Mouse (Mus musculus): ENCODE measurements around the gene Mul1. TPM values are rescaled to one million over a fixed set of nuclear protein-coding genes. Genes with fewer than 3 reads are reported as not detected.

Mul1 gene
- 15.6 and 15.8 TPM in 2 replicates for polyA plus RNA-seq (2016; fragmentation: Nextera tagmentation; extraction: Ambion mirVana)

DNA sequence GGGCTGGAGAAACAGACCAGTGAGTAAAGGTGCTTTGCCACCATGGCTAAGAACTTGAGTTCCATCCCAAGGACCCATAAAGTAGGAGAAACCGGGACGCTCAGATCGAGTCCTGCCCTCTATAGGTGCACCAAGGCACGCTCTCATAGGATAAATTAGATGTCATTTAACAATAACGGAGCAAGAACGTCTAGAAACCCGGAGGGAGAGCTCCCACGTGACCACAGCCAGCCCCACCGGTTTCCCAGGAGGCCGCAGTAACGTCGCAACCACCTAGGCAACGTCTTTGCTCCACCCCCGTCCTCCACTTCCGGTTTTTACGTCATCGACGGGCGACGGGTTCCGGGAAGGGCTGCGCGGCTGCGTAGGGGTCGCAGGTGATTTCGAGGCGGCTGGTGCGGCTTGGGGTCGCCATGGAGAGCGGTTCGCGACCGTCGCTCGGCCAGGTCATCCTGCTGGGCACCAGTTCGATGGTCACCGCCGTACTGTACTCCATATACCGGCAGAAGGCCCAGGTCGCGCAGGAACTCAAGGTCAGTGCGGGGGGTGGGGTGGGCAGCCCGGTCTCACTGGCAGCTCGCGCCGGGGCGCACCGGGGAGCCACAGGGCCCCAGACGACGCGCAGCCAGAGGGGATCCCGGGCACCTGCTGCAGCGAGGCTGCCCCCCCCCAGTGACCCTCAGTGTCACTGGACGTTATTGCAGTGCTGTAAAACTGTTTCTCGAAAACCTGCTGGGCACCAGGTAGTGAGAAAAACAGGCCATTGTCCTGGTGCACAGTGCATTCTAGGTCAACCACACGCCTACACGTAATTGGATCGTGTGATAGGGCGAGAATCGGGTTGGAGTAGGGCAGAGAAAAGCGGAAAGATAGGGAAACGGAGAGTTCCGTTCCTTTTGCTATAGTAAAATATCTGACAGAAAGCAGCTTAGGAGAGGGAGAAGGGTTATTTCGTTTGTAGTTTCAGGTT, at the start of gene Mul1:
Mul1 (plus strand) TSS at position 325 of the 970 bp plus-strand sequence.
- Histone ChIP-seq H3K4me2 (replicated peaks) (peak within 1 kb of the TSS; percentile 79), H3K27me3 (replicated peaks) (no peaks in the 10 kb centered on the region), H3K27ac (no peak within 1 kb of the TSS), H3K9me3 (no peaks in the 10 kb centered on the region), H3K4me1 (peaks cover 10% of the 10 kb centered on the region), H3K9ac (peak within 1 kb of the TSS; percentile 72), H3K36me3 (peaks cover 32% of the 10 kb centered on the region), H3K4me3 (peak within 1 kb of the TSS; percentile 84)
- under 1% methylated on average over 64 of the region's 64 CpGs for WGBS
- peak; percentile 86 for ATAC-seq (ENCODE audit: low FRiP score, low read depth)

DNA sequence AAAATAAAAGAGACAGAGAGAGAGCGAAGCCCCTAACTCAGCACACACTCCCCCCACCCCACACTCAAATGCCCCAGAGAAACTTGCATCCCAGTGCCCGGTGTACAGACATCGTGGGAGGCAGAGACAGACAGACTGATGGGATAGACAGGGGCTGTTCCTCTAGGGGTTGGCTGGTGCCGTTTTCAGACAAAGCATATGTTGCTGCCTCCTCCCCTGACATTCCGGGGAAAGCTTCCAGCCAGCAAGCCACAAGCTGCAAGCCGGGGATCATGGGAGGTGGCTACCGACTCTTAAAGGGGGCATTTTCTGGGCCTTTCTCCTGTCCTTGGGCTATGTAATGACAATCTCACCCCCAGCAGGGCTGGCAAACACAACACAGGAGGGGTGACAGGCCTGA, 40.8 kb upstream of the Mul1 start:
- no peak overlapping the region for H3K4me3 ChIP-seq
- H3K9me3 ChIP-seq, result 0 out of 2 replicates have a peak, but pooled peaks cover 3% of the 10 kb centered on the region
- WGBS, result 66% methylated on average over 7 of the region's 7 CpGs
- H3K4me1 ChIP-seq, result peaks cover 13% of the 10 kb centered on the region
- H3K9ac ChIP-seq, result no peak overlapping the region
- H3K36me3 ChIP-seq, result no peaks in the 10 kb centered on the region
- H3K27ac ChIP-seq, result no peak overlapping the region
- ATAC-seq (ENCODE audit: low FRiP score, low read depth), result no peak
- H3K4me2 ChIP-seq (replicated peaks), result no peak overlapping the region
- H3K27me3 ChIP-seq (replicated peaks), result peaks cover 66% of the 10 kb centered on the region

DNA sequence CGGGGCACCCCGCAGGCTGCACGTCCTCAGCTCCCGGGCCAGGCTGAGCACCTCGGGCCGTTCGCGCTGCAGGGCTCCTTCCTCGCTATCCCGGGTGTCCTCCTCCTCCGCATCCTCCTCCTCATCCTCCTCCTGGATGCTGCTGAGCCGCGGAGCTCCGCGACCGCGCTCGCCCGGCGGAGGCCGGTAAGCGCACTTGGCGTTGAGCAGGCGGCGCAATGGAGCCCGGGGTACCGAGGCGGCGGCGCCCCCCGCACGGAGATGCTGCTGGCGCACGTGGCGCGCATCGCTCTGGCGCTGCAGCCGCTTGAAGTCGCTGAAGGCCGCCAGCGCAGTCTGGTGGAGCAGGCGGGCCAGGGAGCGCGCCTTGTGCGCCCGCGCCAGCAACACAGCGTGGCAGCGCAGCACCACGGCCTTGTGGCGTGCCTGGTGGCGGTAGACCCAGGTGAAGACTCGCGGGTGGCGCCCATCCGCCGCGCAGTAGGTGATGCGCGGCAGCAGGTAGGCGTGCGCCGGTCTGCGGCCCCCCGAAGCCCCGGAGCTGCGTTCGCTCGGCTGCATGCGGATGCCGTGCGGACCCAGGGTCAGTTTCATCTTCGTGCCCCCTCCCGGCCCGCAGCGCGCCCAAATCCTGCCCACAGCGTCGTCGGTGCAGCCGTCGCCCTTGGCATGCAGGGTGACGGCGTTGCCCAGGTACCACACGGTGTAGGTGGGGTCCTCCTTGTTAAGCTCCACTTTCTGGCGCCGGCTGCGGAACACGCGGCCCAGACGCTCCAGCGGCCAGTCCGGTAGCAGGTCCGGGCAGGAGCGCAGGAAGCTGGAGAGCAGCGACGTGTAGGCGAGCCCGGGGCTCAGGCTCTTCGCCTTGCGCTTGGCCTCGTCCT, 39.1 kb upstream of the Mul1 start:
- Histone ChIP-seq H3K4me2 (replicated peaks) (peak overlapping the region; percentile 65), H3K4me1 (peaks cover 13% of the 10 kb centered on the region), H3K9ac (peak overlapping the region; percentile 40; the same call in 1 of the 2 replicates), H3K9me3 (0 out of 2 replicates have a peak, but pooled peaks cover 3% of the 10 kb centered on the region), H3K36me3 (no peaks in the 10 kb centered on the region), H3K27ac (no peak overlapping the region), H3K4me3 (peak overlapping the region; percentile 31), H3K27me3 (replicated peaks) (peaks cover 68% of the 10 kb centered on the region)
- no peak for ATAC-seq (ENCODE audit: low FRiP score, low read depth)
- WGBS, result under 1% methylated on average over 99 of the region's 103 CpGs

DNA sequence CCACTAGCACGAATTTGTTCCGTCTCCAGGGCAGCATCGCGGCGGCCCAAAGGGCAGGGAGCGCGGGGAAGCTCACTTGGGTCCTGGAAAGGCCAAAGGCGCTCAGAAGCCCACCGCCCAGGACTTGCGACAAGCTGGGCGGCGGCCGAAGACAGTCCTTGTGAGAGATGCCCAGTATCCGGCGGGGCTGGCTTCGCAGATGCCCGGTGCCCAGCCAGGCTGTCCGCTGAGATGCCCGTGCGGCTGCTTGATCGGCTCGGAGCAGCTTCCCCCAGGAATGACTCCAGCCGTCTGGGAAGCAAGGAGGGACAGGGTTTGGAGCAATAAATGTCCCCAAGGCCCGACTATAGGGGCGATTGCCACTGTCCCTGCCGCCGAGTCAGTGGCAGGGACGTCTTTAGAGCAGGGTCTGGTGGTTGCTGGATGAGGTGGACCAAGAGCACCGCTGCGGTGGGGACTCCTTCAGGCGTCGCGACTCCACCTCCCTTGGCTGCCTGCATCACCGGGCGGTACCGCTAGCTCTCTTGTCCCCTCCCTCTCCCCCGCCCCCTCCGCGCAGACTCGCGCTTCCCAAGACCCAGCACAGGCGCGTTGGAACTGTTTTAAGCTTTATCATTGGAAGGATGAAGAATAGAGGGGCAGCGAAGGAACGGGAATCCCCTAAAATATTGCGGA, 38.4 kb upstream of the Mul1 start, which contains the start of gene Fam43b:
Fam43b (minus strand) TSS at position 558 of the 675 bp plus-strand sequence.
- Histone ChIP-seq H3K27ac (no peak within 1 kb of the TSS), H3K4me2 (replicated peaks) (peak within 1 kb of the TSS; percentile 65), H3K36me3 (no peaks in the 10 kb centered on the region), H3K9me3 (0 out of 2 replicates have a peak, but pooled peaks cover 3% of the 10 kb centered on the region), H3K9ac (peak within 1 kb of the TSS; percentile 40; the same call in 1 of the 2 replicates), H3K27me3 (replicated peaks) (peaks cover 68% of the 10 kb centered on the region), H3K4me3 (peak within 1 kb of the TSS; percentile 31), H3K4me1 (peaks cover 13% of the 10 kb centered on the region)
- ATAC-seq (ENCODE audit: low FRiP score, low read depth), result no peak
- under 1% methylated on average over 46 of the region's 46 CpGs for WGBS

DNA sequence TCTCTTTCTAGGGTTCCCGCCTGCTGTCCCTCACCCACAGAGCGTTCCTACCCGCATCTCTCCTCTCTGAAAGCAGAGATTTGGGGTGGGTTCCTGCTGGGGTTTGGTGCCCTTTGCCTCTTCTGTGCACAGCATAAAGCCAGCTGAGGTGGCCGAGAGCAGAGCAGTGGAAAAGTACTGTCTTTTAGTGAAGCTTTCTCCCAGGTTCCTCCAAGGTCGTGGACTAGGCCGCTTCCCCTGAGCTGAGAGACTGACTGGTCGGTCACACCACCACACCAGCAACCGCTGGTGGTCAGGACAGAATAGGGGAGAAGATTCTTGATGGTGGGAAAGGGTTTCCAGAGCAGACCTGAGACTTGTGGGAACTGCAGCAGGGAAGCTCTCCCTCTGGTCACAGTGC, 37.8 kb upstream of the Mul1 start:
- Histone ChIP-seq H3K9me3 (0 out of 2 replicates have a peak, but pooled peaks cover 3% of the 10 kb centered on the region), H3K36me3 (no peaks in the 10 kb centered on the region), H3K27me3 (replicated peaks) (peaks cover 68% of the 10 kb centered on the region), H3K4me2 (replicated peaks) (peak overlapping the region; percentile 65), H3K9ac (no peak overlapping the region), H3K4me1 (peaks cover 13% of the 10 kb centered on the region), H3K4me3 (peak overlapping the region; percentile 31; the same call in 1 of the 2 replicates), H3K27ac (no peak overlapping the region)
- WGBS, result 3% methylated on average over 8 of the region's 8 CpGs
- no peak for ATAC-seq (ENCODE audit: low FRiP score, low read depth)

DNA sequence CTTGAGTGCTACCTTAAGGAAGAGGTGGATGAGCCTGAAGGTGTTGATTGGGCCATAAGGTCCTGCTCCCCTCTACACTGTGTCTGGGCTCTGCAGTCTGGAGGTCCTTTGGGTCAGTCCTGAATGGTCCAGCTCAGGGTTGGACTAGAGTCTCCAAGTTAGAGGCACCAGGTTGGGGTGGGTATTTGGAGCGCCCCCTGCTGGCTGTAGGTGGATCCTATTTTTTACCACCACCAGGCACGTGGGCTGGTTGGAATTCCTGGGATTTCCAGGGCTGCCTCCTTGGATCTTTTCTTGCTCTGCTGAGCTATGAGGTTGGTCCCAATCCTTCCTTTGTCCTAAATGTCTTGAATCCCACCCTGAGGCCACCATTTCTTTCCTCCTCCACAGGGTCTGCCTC, 29.7 kb upstream of the Mul1 start:
- H3K9me3 ChIP-seq, result no peaks in the 10 kb centered on the region
- no peaks in the 10 kb centered on the region for H3K4me1 ChIP-seq
- 4% methylated on average over 2 of the region's 2 CpGs for WGBS
- no peaks in the 10 kb centered on the region; the same call in 1 of the 2 replicates for H3K27me3 ChIP-seq (replicated peaks)
- no peak overlapping the region for H3K4me2 ChIP-seq (replicated peaks)
- no peaks in the 10 kb centered on the region for H3K36me3 ChIP-seq
- H3K4me3 ChIP-seq, result no peak overlapping the region
- no peak overlapping the region for H3K27ac ChIP-seq
- no peak for ATAC-seq (ENCODE audit: low FRiP score, low read depth)
- H3K9ac ChIP-seq, result no peak overlapping the region

DNA sequence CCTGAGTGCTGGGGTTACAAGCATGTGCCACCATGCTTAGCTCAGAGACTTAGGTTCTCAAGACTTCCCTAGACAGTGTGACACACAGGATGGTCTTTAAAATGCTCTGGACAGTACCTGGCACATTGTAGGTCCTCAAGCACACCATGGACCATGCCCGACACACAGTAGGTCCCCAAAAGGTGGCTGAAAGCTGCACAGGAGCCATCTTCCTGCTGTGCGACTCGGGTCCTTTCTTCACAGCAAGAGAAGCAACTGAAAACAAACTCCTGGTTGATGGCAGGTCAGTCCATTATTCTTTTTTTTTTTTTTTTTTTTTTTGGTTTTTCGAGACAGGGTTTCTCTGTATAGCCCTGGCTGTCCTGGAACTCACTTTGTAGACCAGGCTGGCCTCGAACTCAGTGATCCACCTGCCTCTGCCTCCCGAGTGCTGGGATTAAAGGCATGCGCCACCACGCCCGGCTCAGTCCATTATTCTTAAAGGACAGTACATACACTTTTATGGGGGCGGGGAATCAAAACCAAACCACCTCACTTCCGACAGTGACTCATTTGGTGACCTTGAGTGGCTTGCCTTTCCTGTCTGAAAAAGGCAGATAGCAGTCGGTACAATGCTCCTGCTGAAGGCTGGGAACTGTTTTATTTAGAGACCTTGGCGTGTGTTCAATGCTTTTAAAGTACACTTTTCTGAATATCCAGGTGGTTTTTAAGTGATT, 26.8 kb upstream of the Mul1 start:
- H3K9me3 ChIP-seq, result no peaks in the 10 kb centered on the region
- 88% methylated on average over 12 of the region's 13 CpGs for WGBS
- no peak overlapping the region for H3K4me2 ChIP-seq (replicated peaks)
- no peak overlapping the region for H3K4me3 ChIP-seq
- H3K4me1 ChIP-seq, result no peaks in the 10 kb centered on the region
- no peak for ATAC-seq (ENCODE audit: low FRiP score, low read depth)
- H3K27me3 ChIP-seq (replicated peaks), result peaks cover 8% of the 10 kb centered on the region
- H3K27ac ChIP-seq, result no peak overlapping the region
- no peak overlapping the region for H3K9ac ChIP-seq
- no peaks in the 10 kb centered on the region for H3K36me3 ChIP-seq

DNA sequence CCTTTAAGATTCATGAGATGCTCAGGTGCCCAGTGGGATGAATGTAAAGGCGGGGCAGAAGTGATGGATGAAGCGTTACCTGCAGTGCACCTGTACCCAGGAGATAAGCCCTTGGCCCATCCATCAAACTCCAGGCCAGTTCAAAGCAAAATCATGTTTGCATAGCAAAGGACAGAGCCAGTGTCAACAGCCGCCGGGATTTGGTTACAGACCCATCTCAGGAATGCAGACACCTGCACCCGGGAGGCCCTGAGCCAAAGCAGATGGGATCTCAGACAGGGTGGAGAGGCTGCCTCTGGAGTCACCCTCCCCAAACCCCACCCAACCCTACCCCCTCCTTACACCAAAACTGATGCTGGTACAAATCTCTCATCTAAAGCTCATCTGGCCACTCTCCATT, 23.5 kb upstream of the Mul1 start:
- H3K27ac ChIP-seq, result no peak overlapping the region
- peaks cover 19% of the 10 kb centered on the region for H3K27me3 ChIP-seq (replicated peaks)
- H3K4me1 ChIP-seq, result peaks cover 4% of the 10 kb centered on the region; the same call in 1 of the 2 replicates
- no peak for ATAC-seq (ENCODE audit: low FRiP score, low read depth)
- no peak overlapping the region for H3K4me3 ChIP-seq
- no peak overlapping the region for H3K9ac ChIP-seq
- H3K4me2 ChIP-seq (replicated peaks), result no peak overlapping the region
- 12% methylated on average over 5 of the region's 5 CpGs for WGBS
- no peaks in the 10 kb centered on the region for H3K36me3 ChIP-seq
- H3K9me3 ChIP-seq, result no peaks in the 10 kb centered on the region

DNA sequence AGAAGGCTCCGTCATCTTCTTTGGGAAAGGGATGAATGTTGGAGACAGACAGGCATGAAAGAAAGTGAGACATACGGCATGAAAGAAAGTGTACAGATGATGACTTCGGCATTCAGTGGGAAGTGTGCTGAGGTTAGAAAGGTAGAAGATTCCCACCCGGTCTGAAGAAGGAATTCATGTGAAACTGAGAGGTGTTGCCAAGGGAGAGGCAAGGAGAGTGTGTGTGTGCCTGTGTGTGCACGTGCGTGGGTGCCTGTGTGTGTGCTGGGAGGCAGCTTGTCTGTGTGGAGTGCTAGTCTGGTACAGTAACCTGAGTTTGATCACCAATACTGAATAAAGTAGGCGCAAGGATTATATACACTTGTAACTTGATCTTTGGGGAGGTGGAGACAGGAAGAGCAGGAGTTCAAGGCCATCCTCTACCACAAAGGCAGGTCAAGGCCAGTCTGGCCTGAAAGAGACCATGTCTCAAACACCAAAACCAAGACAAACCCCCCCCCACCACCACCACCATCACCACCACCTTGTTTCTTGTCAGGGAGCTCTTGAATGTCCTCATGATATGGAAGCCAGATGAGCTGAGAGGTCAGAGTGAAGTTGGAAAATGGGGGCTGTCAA, 22.9 kb upstream of the Mul1 start:
- Histone ChIP-seq H3K36me3 (no peaks in the 10 kb centered on the region), H3K27ac (no peak overlapping the region), H3K4me3 (no peak overlapping the region), H3K27me3 (replicated peaks) (peaks cover 20% of the 10 kb centered on the region), H3K4me2 (replicated peaks) (no peak overlapping the region), H3K9me3 (no peaks in the 10 kb centered on the region), H3K9ac (no peak overlapping the region), H3K4me1 (peaks cover 4% of the 10 kb centered on the region; the same call in 1 of the 2 replicates)
- 55% methylated on average over 7 of the region's 7 CpGs for WGBS
- no peak for ATAC-seq (ENCODE audit: low FRiP score, low read depth)

DNA sequence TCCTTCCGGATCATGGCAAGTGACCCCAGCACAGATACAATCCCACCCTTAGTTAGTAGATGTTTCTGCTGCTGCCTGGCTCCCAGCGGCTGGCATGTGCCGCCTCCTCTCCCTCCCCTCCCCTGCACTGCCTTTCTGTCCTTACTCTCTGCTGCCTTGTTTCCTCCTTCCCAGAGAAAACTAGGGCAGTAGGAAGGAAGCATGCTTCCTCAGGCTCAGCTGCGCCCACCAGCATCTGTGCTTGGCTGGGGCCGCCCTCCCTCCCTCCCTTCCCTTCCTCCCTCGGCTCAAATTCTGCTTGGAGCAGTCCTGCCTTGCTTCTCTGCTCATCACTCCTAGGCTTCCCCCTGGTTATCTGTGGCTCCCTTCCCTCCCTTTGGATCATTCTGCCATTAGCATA, 19.7 kb upstream of the Mul1 start:
- H3K36me3 ChIP-seq, result no peaks in the 10 kb centered on the region
- no peak overlapping the region for H3K4me3 ChIP-seq
- WGBS, result 30% methylated on average over 5 of the region's 6 CpGs
- peaks cover 4% of the 10 kb centered on the region; the same call in 1 of the 2 replicates for H3K4me1 ChIP-seq
- H3K27ac ChIP-seq, result no peak overlapping the region
- no peak overlapping the region for H3K4me2 ChIP-seq (replicated peaks)
- no peak overlapping the region for H3K9ac ChIP-seq
- H3K9me3 ChIP-seq, result no peaks in the 10 kb centered on the region
- ATAC-seq (ENCODE audit: low FRiP score, low read depth), result no peak
- peaks cover 20% of the 10 kb centered on the region for H3K27me3 ChIP-seq (replicated peaks)
